Mouse (Mus musculus) left cerebral cortex, adult 9 months (tissue): ENCODE measurements around the gene Tinf2.

Experiments
- DNase-seq, 2 experiments: peaks; one replicate each; pipeline ENCODE4 v3.0.0; 2022; ENCODE audit warnings: low spot score in 2 of 2

Tinf2 gene

DNA sequence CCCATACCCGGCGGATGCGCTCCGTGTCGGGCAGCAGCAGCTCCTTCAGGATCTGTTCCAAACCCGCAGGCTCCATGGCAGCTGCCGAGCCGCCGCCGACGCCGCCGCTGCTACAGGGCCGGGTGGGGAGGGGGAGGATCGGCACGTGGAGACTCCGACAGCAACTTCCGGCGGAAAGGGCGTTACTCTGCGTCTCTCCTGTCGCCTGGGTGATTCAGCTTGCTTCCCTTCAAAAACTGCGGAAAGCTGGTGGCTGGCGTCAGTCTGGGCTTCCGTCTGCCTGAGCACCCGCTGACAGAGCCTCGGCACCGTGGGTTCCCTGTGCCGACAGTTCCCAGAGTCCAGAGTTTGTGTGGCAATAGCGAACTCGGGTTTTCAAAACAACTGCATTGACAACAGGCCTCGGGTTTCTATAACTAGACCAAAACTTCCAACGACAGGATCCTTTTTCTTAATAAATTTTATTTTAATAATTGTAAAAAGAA is 46.1 kb downstream of the Tinf2 start, which contains the start of gene Ipo4:
Gene Ipo4, minus strand, starts transcription at position 435 of the 485 bp plus-strand sequence.
- DNase-seq = peak; percentile 75 to 89

DNA sequence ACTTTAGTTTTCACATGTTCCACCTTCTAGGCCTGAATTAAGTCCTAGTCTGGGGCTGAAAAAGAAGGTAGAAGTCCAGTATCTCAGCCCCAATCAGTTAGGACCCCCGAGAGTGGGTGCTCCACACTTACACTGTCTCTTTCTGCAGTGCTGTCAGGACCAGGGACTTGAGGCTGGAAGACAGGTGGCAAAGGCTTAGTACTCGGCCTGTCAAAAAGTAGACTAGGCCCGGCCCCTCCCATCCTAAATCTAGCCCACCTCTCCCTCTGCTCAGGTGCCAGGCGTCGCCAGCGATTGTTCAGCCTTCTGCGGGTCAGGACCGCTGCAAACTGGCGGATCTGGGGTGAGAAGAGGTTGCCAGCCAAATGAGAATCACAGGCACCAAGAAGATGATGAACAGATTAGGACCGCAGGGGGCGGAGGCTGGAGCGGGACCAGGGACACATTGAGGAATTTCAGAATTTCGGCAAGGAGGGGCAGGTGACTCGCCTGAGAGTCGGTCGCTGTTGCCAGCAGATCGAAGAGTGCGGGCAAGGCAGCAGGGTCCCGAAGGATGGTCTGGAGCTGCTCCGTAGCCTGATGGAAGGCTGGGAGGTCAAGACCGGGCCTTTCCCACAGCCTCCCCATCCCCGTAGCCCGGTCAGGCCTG is 46.6 kb downstream of the Tinf2 start:
- DNase-seq = no peak

DNA sequence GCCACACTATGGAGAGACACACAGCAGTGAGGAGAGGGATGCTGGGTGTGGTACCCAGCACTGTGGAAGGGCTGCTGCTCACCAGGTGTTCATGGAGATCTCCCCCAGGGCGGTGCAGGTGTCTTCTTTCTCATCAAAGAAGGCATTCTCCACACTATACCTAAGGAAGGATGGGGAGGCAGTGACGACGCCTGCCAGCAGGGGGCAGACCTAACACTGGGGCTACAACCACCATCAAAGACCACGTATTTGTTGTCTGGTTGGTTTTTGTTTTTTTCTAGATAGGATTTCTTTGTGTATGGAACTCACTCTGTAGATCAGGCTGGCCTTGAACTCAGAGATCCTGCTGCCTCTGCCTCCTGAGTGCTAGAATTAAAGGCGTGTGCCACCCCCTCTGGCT is 52.3 kb downstream of the Tinf2 start:
- peak in 1 of 2 experiments; percentile 53 for DNase-seq

DNA sequence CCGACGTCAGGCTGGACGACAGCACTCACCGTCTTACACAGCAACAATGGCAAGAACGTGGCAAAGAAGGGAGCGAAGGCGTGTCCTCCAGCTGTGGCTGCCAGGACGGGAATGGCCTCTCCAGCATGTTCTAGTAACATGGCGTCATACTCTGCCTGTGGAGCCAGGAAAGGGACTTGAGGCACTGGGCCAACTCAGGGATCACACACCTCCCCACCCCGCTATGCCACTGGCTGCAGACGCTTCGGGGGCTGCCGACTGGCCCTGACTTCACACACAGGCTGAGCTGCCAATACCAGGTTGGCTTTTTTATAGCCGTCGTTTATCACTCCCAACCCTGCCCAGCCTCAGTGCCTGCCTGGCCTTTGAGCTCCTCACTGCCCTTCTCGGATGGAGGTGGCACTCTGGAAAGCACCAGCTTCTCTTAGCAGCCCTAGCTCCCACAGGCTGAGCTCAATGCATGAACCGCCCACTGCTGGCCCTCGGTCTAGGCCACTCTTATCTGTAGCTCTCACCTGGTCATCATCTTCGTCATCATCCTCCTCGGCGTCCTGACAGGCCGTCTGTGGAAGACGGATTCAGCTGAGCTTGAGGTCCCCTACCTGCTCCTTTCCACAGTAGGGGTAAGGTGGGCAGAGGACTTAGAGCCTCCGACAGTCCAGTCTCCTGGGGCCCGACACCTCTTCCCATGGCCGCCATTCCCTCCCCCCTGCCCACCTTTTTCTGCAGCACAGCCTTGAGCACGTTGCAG is 53.4 kb downstream of the Tinf2 start:
- DNase-seq = no peak
